Mouse (Mus musculus) myocyte (in vitro differentiated cells): ENCODE measurements around the gene Kcnn4.

Source experiments
- CEBPB ChIP-seq: IDR thresholded peaks from 2 replicates; pipeline ENCODE4 v1.6.1; 2011; ENCODE audit warnings: mild to moderate bottlenecking, moderate library complexity; ENCODE audit not compliant: poor library complexity, insufficient read depth, severe bottlenecking
- E2F4 ChIP-seq: IDR thresholded peaks from one replicate; pipeline ENCODE4 v1.6.1; 2011; ENCODE audit warnings: mild to moderate bottlenecking, control low read depth, moderate library complexity; ENCODE audit not compliant: insufficient read depth
- MAX ChIP-seq: IDR thresholded peaks from one replicate; pipeline ENCODE4 v1.6.1; 2011; ENCODE audit warnings: low read depth, mild to moderate bottlenecking, control low read depth
- MYOD1 ChIP-seq, 3 experiments: IDR thresholded peaks; one replicate each; pipeline ENCODE4 v1.6.1; 2011; ENCODE audit warnings: control low read depth in 2 of 3, low read depth in 2 of 3, mild to moderate bottlenecking in 2 of 3, moderate library complexity in 1 of 3; ENCODE audit not compliant: insufficient read length in 2 of 3, control insufficient read depth in 1 of 3
- MYOG ChIP-seq, 3 experiments: IDR thresholded peaks; one replicate each; pipeline ENCODE4 v1.6.1; 2011; ENCODE audit warnings: control low read depth in 2 of 3, low read depth in 2 of 3, mild to moderate bottlenecking in 2 of 3; ENCODE audit not compliant: insufficient read length in 2 of 3, control insufficient read depth in 1 of 3, insufficient read depth in 1 of 3
- POLR2A ChIP-seq: IDR thresholded peaks from one replicate; pipeline ENCODE4 v1.6.1; 2011; ENCODE audit warnings: low read depth, mild to moderate bottlenecking, control low read depth, moderate library complexity; ENCODE audit not compliant: insufficient read length
- POLR2AphosphoS2 ChIP-seq: IDR thresholded peaks from one replicate; pipeline ENCODE4 v1.6.1; 2011; ENCODE audit warnings: low read depth, control low read depth; ENCODE audit not compliant: insufficient read length
- REST ChIP-seq: IDR thresholded peaks from one replicate; pipeline ENCODE4 v1.6.1; 2011; ENCODE audit warnings: mild to moderate bottlenecking, control low read depth, moderate library complexity; ENCODE audit not compliant: insufficient read depth, insufficient read length
- SRF ChIP-seq: IDR thresholded peaks from one replicate; pipeline ENCODE4 v1.6.1; 2011; ENCODE audit warnings: low read depth; ENCODE audit not compliant: control insufficient read depth, insufficient read length
- TCF12 ChIP-seq: IDR thresholded peaks from one replicate; pipeline ENCODE4 v1.6.1; 2011; ENCODE audit warnings: mild to moderate bottlenecking, control low read depth; ENCODE audit not compliant: poor library complexity, insufficient read depth, severe bottlenecking
- TCF3 ChIP-seq: IDR thresholded peaks from one replicate; pipeline ENCODE4 v1.6.1; 2011; ENCODE audit warnings: low read depth, control low read depth; ENCODE audit not compliant: insufficient read length
- USF1 ChIP-seq: IDR thresholded peaks from one replicate; pipeline ENCODE4 v1.6.1; 2011; ENCODE audit warnings: low read depth, mild to moderate bottlenecking, control low read depth, moderate library complexity

GRCm38 (mm10) chr7:24419579-24419978 is 49.5 kb downstream of the Kcnn4 start:
- TF ChIP-seq MYOD1 (IDR thresholded peaks at IDR 0.05; ENCODE audit: control insufficient read depth in 1 of 3, insufficient read length in 2 of 3, low read depth in 2 of 3) (no peak), MYOG (IDR thresholded peaks at IDR 0.05; ENCODE audit: control insufficient read depth in 1 of 3, insufficient read depth in 1 of 3, insufficient read length in 2 of 3, low read depth in 2 of 3) (no peak), POLR2A (no peak), POLR2AphosphoS2 (no peak), CEBPB (no peak), USF1 (no peak), REST (no peak), MAX (no peak), E2F4 (no peak), TCF12 (no peak), SRF (no peak), TCF3 (no peak)
